Mouse (Mus musculus) small intestine, adult 2 months (tissue): ENCODE results near the gene Ppp6r1.

Experiments
- CTCF ChIP-seq: fragments of 200-500 bp; IDR thresholded peaks from 2 replicates; pipeline ENCODE4 v1.5.1; 2012; ENCODE audit warnings: low read depth, mild to moderate bottlenecking, control low read depth, inconsistent platforms, low read length, moderate library complexity, mixed read lengths; ENCODE audit not compliant: insufficient replicate concordance, insufficient read length; ENCODE audit errors: extremely low read depth
- POLR2A ChIP-seq: fragments of 200-500 bp; IDR thresholded peaks from 2 replicates; pipeline ENCODE4 v1.6.1; 2012; ENCODE audit warnings: low read depth, mild to moderate bottlenecking, control low read depth, inconsistent platforms, low read length, moderate library complexity

GRCm38 (mm10) chr7:4646806-4647205 is 12.0 kb downstream of the Ppp6r1 start:
- TF ChIP-seq CTCF (no peak), POLR2A (no peak)
